Mouse (Mus musculus) midbrain, embryonic 16.5 days (tissue): ENCODE data around the gene Slc26a10. TPM values are rescaled to one million over a fixed set of nuclear protein-coding genes. Genes with fewer than 3 reads are reported as not detected.

Source experiments
- ATAC-seq: fragments of 200-750 bp; cut with Nextera tagmentation; 2 replicates; pipeline ENCODE4 v1.8.0; 2017; ENCODE audit warnings: moderate TSS enrichment
- H3K27ac ChIP-seq: fragments of 300-500 bp; sonication (generic); 2 replicates; pipeline ENCODE4 v1.5.1; 2014; ENCODE audit warnings: mild to moderate bottlenecking, low read length, mixed read lengths
- H3K27me3 ChIP-seq: fragments of 300-500 bp; sonication (generic); 2 replicates; pipeline ENCODE4 v1.6.1; 2014; ENCODE audit warnings: low read depth, low read length, mixed read lengths; ENCODE audit not compliant: control insufficient read depth, insufficient read depth
- H3K36me3 ChIP-seq: fragments of 300-500 bp; sonication (generic); 2 replicates; pipeline ENCODE4 v1.6.1; 2014; ENCODE audit warnings: mild to moderate bottlenecking, low read length, moderate library complexity, mixed read lengths; ENCODE audit not compliant: control insufficient read depth, insufficient read depth
- H3K4me1 ChIP-seq: fragments of 300-500 bp; sonication (generic); 2 replicates; pipeline ENCODE4 v1.6.1; 2014; ENCODE audit warnings: mild to moderate bottlenecking, low read length, mixed read lengths; ENCODE audit not compliant: control insufficient read depth, insufficient read depth
- H3K4me2 ChIP-seq: fragments of 300-500 bp; sonication (generic); 2 replicates; pipeline ENCODE4 v1.6.1; 2014; ENCODE audit warnings: mild to moderate bottlenecking, low read length, mixed read lengths
- H3K4me3 ChIP-seq: fragments of 300-500 bp; sonication (generic); 2 replicates; pipeline ENCODE4 v1.5.1; 2014; ENCODE audit warnings: low read depth, mild to moderate bottlenecking, low read length, moderate library complexity, mixed read lengths
- H3K9ac ChIP-seq: fragments of 300-500 bp; sonication (generic); 2 replicates; pipeline ENCODE4 v1.6.1; 2014; ENCODE audit warnings: low read depth, low read length, mixed read lengths
- H3K9me3 ChIP-seq: fragments of 300-500 bp; sonication (generic); replicated peaks from 2 replicates; pipeline ENCODE4 v1.6.1; 2014; ENCODE audit warnings: mild to moderate bottlenecking, low read length, mixed read lengths; ENCODE audit not compliant: control insufficient read depth, poor library complexity, severe bottlenecking
- WGBS: fragments of 180-500 bp; shearing (Covaris S2); extraction: QIAGEN DNeasy Blood & Tissue Kit; methylation state at CpG from one replicate; pipeline ENCODE4 v1.1.7; 2014; 5-methylcytosine and 5-hydroxymethylcytosine counted together
- polyA plus RNA-seq: library from polyadenylated mRNA; unstranded; fragments of >200 nt; fragmentation: Nextera tagmentation; extraction: Ambion mirVana; gene quantifications from 2 replicates; pipeline ENCODE4 v1.2.1, GENCODE M21; 2015

Gene Slc26a10
- polyA plus RNA-seq, 1 experiment from 2014 or later, result 1.2 TPM

DNA sequence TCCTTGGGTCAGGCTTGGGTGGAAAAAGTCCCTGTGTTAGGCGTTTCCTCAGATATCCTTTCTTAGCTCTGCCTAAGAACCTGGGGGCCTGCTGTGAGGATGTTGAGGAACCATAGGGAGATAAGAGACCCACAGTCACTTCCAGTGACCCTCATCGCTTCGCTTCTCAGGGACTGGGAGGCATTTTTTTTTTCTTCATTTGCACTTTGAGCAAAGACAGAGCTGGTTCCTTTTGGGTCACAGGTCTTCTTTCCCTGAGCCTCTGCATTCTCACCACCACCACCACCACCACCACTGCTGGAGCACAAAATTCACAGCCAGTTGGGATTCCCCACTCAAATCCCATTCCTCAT lies 226 bp upstream of the Slc26a10 start:
- H3K36me3 ChIP-seq, result no peaks in the 10 kb centered on the region
- no peak overlapping the region for H3K4me3 ChIP-seq
- H3K9me3 ChIP-seq, result no peaks in the 10 kb centered on the region
- peaks cover 35% of the 10 kb centered on the region for H3K27me3 ChIP-seq
- WGBS, result 6% methylated on average over 3 of the region's 3 CpGs
- H3K4me2 ChIP-seq, result no peak overlapping the region
- H3K27ac ChIP-seq, result no peak overlapping the region
- no peak for ATAC-seq
- no peak overlapping the region for H3K9ac ChIP-seq
- peaks cover 16% of the 10 kb centered on the region for H3K4me1 ChIP-seq

GRCm38 (mm10) chr10:127178286-127179027 lies 2.0 kb downstream of the Slc26a10 start:
- Histone ChIP-seq H3K4me3 (peak overlapping the region; percentile 16; the same call in 1 of the 2 replicates), H3K27me3 (peaks cover 37% of the 10 kb centered on the region), H3K4me2 (peak overlapping the region; percentile 45), H3K36me3 (no peaks in the 10 kb centered on the region; the same call in 1 of the 2 replicates), H3K27ac (no peak overlapping the region), H3K9me3 (no peaks in the 10 kb centered on the region), H3K4me1 (peaks cover 14% of the 10 kb centered on the region), H3K9ac (no peak overlapping the region)
- WGBS, result 3% methylated on average over 41 of the region's 41 CpGs
- 0 out of 2 replicates have a peak, but pooled peaks have one; percentile 2 for ATAC-seq

DNA sequence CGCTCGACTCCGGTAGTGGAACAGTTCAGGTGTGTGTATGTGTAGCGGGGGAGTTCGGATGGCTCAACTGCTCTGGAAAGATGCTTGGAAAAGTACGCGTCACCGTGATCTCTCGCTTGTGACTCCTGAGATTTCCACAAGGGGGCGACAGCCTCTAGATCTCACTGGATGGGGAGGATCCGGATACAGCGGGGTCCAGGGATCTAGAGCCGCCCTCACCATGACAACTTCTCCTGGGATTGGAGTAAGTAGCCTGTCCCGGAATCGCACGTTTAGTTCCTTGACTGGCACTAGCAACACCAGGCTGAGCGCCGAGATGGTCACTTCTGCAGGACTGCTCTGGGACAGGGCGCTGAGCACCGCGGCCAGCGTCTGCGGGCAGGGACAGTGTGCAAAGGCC lies 2.7 kb downstream of the Slc26a10 start:
- no peaks in the 10 kb centered on the region; the same call in 1 of the 2 replicates for H3K36me3 ChIP-seq
- H3K27ac ChIP-seq, result no peak overlapping the region
- H3K9ac ChIP-seq, result 0 out of 2 replicates have a peak overlapping the region, but pooled peaks have one; percentile 32
- ATAC-seq, result peak; percentile 55; the same call in 1 of the 2 replicates
- H3K4me3 ChIP-seq, result peak overlapping the region; percentile 16
- peaks cover 11% of the 10 kb centered on the region for H3K4me1 ChIP-seq
- peaks cover 37% of the 10 kb centered on the region for H3K27me3 ChIP-seq
- H3K9me3 ChIP-seq, result no peaks in the 10 kb centered on the region
- H3K4me2 ChIP-seq, result peak overlapping the region; percentile 45
- under 1% methylated on average over 23 of the region's 23 CpGs for WGBS

DNA sequence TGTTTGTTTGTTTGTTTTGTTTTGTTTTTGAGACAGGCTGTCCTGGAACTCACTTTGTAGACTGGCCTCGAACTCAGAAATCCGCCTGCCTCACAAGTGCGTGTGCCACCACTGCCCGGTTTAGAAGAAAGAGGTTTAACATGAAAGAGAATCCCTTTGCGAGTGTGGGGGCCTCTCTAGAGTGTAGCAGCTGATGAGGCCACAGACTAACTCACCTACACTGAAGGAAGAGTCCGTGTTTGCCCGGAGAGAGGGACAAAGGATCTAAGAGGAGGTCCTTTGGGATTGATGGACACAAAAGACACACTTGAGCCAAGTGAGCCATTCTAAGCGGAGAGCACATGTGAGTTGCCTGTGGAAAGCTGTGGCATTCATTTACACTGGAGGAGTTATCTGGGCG lies 3.2 kb downstream of the Slc26a10 start:
- H3K4me2 ChIP-seq, result peak overlapping the region; percentile 45; the same call in 1 of the 2 replicates
- H3K9ac ChIP-seq, result no peak overlapping the region
- peaks cover 11% of the 10 kb centered on the region for H3K4me1 ChIP-seq
- H3K27me3 ChIP-seq, result peaks cover 37% of the 10 kb centered on the region
- no peak overlapping the region for H3K4me3 ChIP-seq
- H3K36me3 ChIP-seq, result peaks cover 2% of the 10 kb centered on the region; the same call in 1 of the 2 replicates
- H3K9me3 ChIP-seq, result no peaks in the 10 kb centered on the region
- WGBS, result 15% methylated on average over 9 of the region's 9 CpGs
- no peak overlapping the region for H3K27ac ChIP-seq
- no peak for ATAC-seq

DNA sequence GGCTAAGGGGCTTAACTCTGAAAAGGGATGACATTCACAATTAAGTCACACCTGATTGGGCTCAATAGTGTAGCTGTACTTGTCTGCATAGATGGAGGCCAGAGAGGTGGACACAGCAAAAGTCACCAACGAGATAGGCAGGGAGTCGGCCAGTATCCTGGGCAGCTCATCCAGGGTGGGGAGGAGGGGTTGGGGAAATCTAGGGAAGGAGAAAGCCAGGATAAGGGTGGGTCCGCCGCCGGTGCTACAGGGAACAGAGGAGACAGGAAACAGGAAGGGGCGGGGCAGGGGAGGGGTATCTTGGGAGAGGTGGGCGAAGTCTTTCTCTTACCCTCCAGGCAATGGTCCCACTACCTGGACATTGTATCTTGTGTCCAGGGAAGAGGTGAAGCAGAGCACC lies 3.7 kb downstream of the Slc26a10 start:
- peaks cover 41% of the 10 kb centered on the region for H3K27me3 ChIP-seq
- no peak overlapping the region for H3K27ac ChIP-seq
- no peak overlapping the region for H3K4me3 ChIP-seq
- no peak overlapping the region for H3K9ac ChIP-seq
- no peak for ATAC-seq
- H3K9me3 ChIP-seq, result no peaks in the 10 kb centered on the region
- no peak overlapping the region for H3K4me2 ChIP-seq
- peaks cover 6% of the 10 kb centered on the region; the same call in 1 of the 2 replicates for H3K36me3 ChIP-seq
- H3K4me1 ChIP-seq, result peaks cover 11% of the 10 kb centered on the region
- WGBS, result 11% methylated on average over 7 of the region's 7 CpGs

- Histone ChIP-seq H3K4me3 (no peak overlapping the region), H3K36me3 (peaks cover 10% of the 10 kb centered on the region; the same call in 1 of the 2 replicates), H3K27me3 (peaks cover 42% of the 10 kb centered on the region), H3K4me2 (no peak overlapping the region), H3K9me3 (no peaks in the 10 kb centered on the region), H3K9ac (no peak overlapping the region), H3K27ac (no peak overlapping the region), H3K4me1 (peaks cover 11% of the 10 kb centered on the region)
- 44% methylated on average over 3 of the region's 3 CpGs for WGBS
- no peak for ATAC-seq
These were observed 4.2 kb downstream of the Slc26a10 start for GRCm38 (mm10) chr10:127176228-127176627.

DNA sequence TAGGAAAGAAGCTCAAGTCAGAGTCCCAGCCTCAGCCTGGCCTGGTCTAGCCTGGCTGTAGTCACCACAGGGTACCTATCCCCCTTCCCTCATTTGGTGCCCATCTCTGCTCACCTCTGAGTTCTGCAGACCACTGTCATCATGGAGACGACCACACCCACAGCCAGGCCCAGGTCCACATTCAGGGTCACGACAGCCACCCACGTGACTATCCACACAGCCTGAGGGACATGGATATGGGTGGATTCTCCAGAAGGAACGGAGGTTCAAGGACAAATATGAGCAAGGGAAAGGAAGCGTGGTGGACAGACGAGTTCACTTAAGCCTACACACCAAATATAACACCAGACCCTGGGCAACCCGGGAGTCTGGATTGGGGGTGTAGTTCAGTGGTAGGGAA lies 6.3 kb downstream of the Slc26a10 start:
- Histone ChIP-seq H3K9me3 (no peaks in the 10 kb centered on the region), H3K4me3 (no peak overlapping the region), H3K27ac (no peak overlapping the region), H3K36me3 (peaks cover 10% of the 10 kb centered on the region; the same call in 1 of the 2 replicates), H3K27me3 (peaks cover 37% of the 10 kb centered on the region), H3K4me1 (peaks cover 15% of the 10 kb centered on the region), H3K4me2 (no peak overlapping the region), H3K9ac (no peak overlapping the region)
- WGBS, result 91% methylated on average over 7 of the region's 7 CpGs
- no peak for ATAC-seq

- no peak overlapping the region for H3K9ac ChIP-seq
- H3K36me3 ChIP-seq, result peaks cover 10% of the 10 kb centered on the region; the same call in 1 of the 2 replicates
- no peak for ATAC-seq
- no peak overlapping the region for H3K4me3 ChIP-seq
- H3K4me1 ChIP-seq, result peaks cover 15% of the 10 kb centered on the region
- 87% methylated on average over 16 of the region's 16 CpGs for WGBS
- peaks cover 37% of the 10 kb centered on the region for H3K27me3 ChIP-seq
- no peaks in the 10 kb centered on the region for H3K9me3 ChIP-seq
- H3K4me2 ChIP-seq, result no peak overlapping the region
- no peak overlapping the region for H3K27ac ChIP-seq
These were observed 7.0 kb downstream of the Slc26a10 start for GRCm38 (mm10) chr10:127173148-127174065.
